Mouse (Mus musculus) neural tube, embryonic 15.5 days (tissue): ENCODE measurements at regions not wholly inside any gene's neighbourhood (a gene's known extent, or its start where the extent isn't known, plus 50 kb on each side); places are given as distances from the start of the nearest gene placed in this dataset.

Source experiments
- ATAC-seq: fragments of 200-750 bp; cut with Nextera tagmentation; 2 replicates; pipeline ENCODE4 v1.8.0; 2017; ENCODE audit warnings: mild to moderate bottlenecking, moderate TSS enrichment, moderate library complexity; ENCODE audit not compliant: low FRiP score
- H3K27ac ChIP-seq: fragments of 300-500 bp; sonication (generic); replicated peaks from 2 replicates; pipeline ENCODE4 v1.5.1; 2015; ENCODE audit warnings: mild to moderate bottlenecking, inconsistent platforms
- H3K27me3 ChIP-seq: fragments of 300-500 bp; sonication (generic); replicated peaks from 2 replicates; pipeline ENCODE4 v1.6.1; 2015; ENCODE audit warnings: inconsistent platforms
- H3K36me3 ChIP-seq: fragments of 300-500 bp; sonication (generic); 2 replicates; pipeline ENCODE4 v1.6.1; 2015; ENCODE audit warnings: inconsistent platforms
- H3K4me1 ChIP-seq: fragments of 300-500 bp; sonication (generic); 2 replicates; pipeline ENCODE4 v1.6.1; 2015; ENCODE audit warnings: inconsistent platforms
- H3K4me2 ChIP-seq: fragments of 300-500 bp; sonication (generic); 2 replicates; pipeline ENCODE4 v1.6.1; 2015; ENCODE audit warnings: inconsistent platforms, mild to moderate bottlenecking, moderate library complexity
- H3K4me3 ChIP-seq: fragments of 300-500 bp; sonication (generic); replicated peaks from 2 replicates; pipeline ENCODE4 v1.5.1; 2015; ENCODE audit warnings: mild to moderate bottlenecking, inconsistent platforms
- H3K9ac ChIP-seq: fragments of 300-500 bp; sonication (generic); replicated peaks from 2 replicates; pipeline ENCODE4 v1.6.1; 2015; ENCODE audit warnings: mild to moderate bottlenecking, inconsistent platforms
- H3K9me3 ChIP-seq: fragments of 300-500 bp; sonication (generic); replicated peaks from 2 replicates; pipeline ENCODE4 v1.6.1; 2016; ENCODE audit warnings: inconsistent platforms
- WGBS: fragments of 180-500 bp; shearing (Covaris S2); methylation state at CpG from one replicate; pipeline ENCODE4 v1.1.7; 2015; ENCODE audit warnings: mixed read lengths; 5-methylcytosine and 5-hydroxymethylcytosine counted together

DNA sequence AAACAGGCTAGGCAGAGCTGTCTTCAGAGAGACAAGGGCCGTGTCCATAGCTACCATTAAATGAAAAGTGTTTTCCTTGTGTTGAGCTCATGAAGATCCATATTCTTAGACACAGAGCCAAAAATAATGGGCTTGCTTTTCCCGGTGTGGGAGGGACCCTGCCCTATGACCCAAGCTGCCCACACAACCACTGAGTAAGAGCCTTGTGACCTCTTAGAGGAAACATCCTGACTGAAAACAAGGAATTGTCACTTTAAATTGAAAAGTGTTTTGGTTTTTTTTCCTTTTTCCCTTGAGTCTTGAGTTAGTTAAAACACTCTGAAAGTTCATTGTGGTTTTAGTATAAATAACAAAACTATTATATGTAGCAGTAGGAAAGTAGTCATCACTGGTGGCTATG, 264.0 kb upstream of the Fn1 start:
- ATAC-seq = no peak
- no peaks in the 10 kb centered on the region for H3K27me3 ChIP-seq
- H3K9ac ChIP-seq = no peak overlapping the region
- no peaks in the 10 kb centered on the region for H3K36me3 ChIP-seq
- WGBS = 76% methylated on average over 2 of the region's 2 CpGs
- peaks cover 4% of the 10 kb centered on the region; the same call in 1 of the 2 replicates for H3K4me1 ChIP-seq
- H3K27ac ChIP-seq = no peak overlapping the region
- H3K4me2 ChIP-seq = no peak overlapping the region
- no peak overlapping the region for H3K4me3 ChIP-seq
- no peaks in the 10 kb centered on the region for H3K9me3 ChIP-seq

DNA sequence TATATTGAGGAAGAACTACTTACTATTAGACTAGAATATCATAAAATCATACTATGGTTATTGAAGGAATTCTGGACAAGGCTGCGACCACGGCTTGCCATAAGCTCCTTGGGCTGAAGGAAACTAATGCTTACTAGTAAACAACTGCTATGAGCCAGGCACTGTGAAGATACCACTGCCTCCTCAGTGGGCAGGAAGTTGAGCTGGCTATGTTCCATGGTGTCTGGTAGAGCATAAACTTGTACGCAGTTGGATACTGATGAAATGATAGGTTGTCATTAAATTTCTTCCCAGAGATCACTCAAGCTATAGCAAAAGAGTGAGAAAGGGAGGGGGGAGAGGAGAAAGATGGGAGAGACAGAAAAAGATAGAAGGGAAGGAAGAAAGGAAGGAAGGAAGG, 261.4 kb upstream of the Fn1 start:
- ATAC-seq = no peak
- Histone ChIP-seq H3K27ac (no peak overlapping the region), H3K4me1 (peaks cover 4% of the 10 kb centered on the region; the same call in 1 of the 2 replicates), H3K9ac (no peak overlapping the region), H3K36me3 (no peaks in the 10 kb centered on the region), H3K9me3 (no peaks in the 10 kb centered on the region), H3K27me3 (no peaks in the 10 kb centered on the region), H3K4me2 (no peak overlapping the region), H3K4me3 (no peak overlapping the region)
- 81% methylated on average over 3 of the region's 3 CpGs for WGBS

DNA sequence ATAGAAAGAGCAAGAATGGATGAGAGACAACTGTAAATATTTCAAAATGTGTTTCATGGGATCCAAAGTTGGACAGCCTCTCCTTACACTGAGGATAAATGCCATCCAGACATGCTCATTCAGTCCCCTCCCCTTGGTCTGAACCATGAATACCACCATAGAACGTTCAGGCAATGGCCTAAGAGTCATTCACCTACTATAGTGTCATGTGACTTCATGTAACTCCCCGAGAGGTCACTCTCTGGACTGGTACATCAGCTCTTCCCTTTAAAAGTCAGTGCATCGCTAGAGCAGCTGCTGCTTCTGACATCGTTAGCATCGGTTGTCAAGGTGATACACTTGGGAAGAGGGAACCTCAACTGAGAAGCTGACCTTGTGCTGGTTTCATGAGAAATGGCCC, 260.2 kb upstream of the Fn1 start:
- H3K4me3 ChIP-seq = no peak overlapping the region
- H3K4me2 ChIP-seq = no peak overlapping the region
- no peaks in the 10 kb centered on the region for H3K27me3 ChIP-seq
- peaks cover 4% of the 10 kb centered on the region; the same call in 1 of the 2 replicates for H3K4me1 ChIP-seq
- ATAC-seq = no peak
- H3K27ac ChIP-seq = no peak overlapping the region
- H3K36me3 ChIP-seq = no peaks in the 10 kb centered on the region
- no peaks in the 10 kb centered on the region for H3K9me3 ChIP-seq
- no peak overlapping the region for H3K9ac ChIP-seq
- 57% methylated on average over 5 of the region's 5 CpGs for WGBS

DNA sequence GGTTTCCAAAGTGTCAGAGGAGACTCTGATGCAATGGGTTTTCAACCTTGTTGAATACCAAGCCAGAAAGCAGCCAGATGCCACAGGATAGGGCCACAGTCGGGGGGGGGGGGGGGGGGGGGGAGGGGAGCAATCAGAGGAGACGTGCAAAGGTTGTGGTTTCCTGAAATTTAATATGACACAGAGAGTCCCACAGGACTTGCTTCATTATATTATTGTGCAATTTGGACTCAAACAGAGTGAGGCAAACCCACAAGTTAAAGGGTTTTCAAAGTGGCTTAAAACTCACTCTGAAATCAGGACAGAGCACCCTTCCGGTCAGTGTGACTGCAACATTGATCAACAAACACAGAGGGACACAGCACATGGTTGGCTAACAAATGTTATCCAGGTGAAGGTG, 259.4 kb upstream of the Fn1 start:
- H3K27me3 ChIP-seq = no peaks in the 10 kb centered on the region
- WGBS = 39% methylated on average over 3 of the region's 3 CpGs
- H3K4me3 ChIP-seq = no peak overlapping the region
- no peak for ATAC-seq
- no peaks in the 10 kb centered on the region for H3K9me3 ChIP-seq
- H3K4me2 ChIP-seq = no peak overlapping the region
- no peaks in the 10 kb centered on the region for H3K36me3 ChIP-seq
- H3K27ac ChIP-seq = no peak overlapping the region
- H3K9ac ChIP-seq = no peak overlapping the region
- H3K4me1 ChIP-seq = peaks cover 4% of the 10 kb centered on the region; the same call in 1 of the 2 replicates

DNA sequence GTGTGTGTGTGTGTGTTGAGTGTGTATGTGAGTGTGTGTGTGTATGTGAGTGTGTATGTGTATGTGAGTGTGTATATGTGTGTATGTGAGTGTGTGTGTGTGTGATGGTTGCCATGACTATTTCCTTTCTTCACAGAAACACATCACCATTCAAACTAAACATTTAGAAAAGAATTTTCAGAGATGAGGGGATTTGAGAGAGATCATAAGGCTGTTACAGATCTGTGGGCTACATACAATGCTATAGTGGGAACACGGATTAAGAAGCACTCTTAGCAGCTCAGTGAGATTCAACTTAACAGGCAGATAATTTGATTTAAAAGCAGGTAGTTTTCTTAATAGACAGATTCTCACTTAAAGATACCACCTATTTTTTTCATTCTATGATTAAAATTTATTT, 257.1 kb upstream of the Fn1 start:
- 82% methylated on average over 1 of the region's 1 CpGs for WGBS
- Histone ChIP-seq H3K36me3 (no peaks in the 10 kb centered on the region), H3K4me1 (peaks cover 4% of the 10 kb centered on the region; the same call in 1 of the 2 replicates), H3K27me3 (no peaks in the 10 kb centered on the region), H3K4me2 (no peak overlapping the region), H3K4me3 (no peak overlapping the region), H3K27ac (no peak overlapping the region), H3K9ac (no peak overlapping the region), H3K9me3 (no peaks in the 10 kb centered on the region)
- no peak for ATAC-seq

DNA sequence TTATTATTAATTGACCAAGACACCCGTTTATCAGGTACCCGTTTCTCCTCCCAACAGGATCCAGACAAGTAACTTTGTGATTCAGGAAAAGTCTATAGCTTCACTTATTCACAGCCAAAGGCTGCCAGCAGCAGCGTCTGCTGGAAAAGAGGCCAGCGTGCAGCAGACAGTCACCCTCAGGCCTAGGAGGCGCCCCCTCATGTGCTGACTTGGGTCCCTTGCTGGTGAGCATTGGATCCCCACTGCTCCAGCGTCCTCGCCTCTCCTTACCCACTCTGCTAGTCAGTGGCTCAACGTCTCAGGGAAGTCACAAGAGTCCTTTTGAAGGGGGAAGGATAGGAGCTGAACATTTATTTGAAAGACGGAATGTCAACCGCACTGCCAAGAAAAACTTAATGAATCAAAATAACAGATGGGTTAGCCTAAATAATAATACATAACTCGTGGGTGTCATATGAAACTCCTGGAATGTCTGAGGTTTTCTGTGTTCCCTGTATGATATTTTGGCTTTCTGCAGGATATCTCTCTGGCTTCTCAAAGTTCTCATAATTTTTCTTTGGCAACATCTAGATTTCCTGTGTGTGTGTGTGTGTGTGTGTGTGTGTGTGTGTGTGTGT, 256.6 kb upstream of the Fn1 start:
- Histone ChIP-seq H3K4me1 (peaks cover 4% of the 10 kb centered on the region; the same call in 1 of the 2 replicates), H3K9ac (no peak overlapping the region), H3K4me2 (no peak overlapping the region), H3K4me3 (no peak overlapping the region), H3K36me3 (no peaks in the 10 kb centered on the region), H3K27me3 (no peaks in the 10 kb centered on the region), H3K9me3 (no peaks in the 10 kb centered on the region), H3K27ac (no peak overlapping the region)
- WGBS = 81% methylated on average over 11 of the region's 11 CpGs
- no peak for ATAC-seq

DNA sequence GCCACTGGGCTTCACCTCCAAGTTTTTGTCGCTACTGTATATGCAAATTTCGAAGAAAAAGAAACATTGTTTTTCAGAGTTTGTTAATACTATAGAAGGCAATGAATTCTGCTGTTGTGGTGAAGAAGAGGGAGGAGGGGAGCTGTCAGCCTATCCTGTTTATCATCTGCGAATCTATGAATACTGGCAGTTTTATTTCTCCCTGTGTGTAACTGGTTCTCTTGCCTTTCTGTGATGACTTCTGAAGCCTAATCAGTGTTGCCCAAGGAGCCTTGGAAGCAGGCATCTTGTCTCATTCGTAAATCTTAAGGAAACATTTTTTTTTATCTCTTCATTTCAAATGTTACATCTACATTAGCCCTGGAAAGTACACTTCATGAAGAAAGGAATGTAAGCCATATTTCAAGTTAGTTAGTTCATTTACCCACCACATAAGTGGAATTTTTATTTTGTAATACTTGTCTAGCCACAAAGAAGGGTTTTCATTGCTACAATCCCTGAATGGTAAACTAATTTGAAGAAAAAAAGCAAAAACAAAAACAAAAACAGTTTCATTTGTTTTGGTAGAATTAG, 251.5 kb upstream of the Fn1 start:
- Histone ChIP-seq H3K4me1 (no peaks in the 10 kb centered on the region), H3K9ac (no peak overlapping the region), H3K4me2 (no peak overlapping the region), H3K27me3 (no peaks in the 10 kb centered on the region), H3K4me3 (no peak overlapping the region), H3K27ac (no peak overlapping the region), H3K9me3 (no peaks in the 10 kb centered on the region), H3K36me3 (no peaks in the 10 kb centered on the region)
- 82% methylated on average over 4 of the region's 4 CpGs for WGBS
- ATAC-seq = no peak

DNA sequence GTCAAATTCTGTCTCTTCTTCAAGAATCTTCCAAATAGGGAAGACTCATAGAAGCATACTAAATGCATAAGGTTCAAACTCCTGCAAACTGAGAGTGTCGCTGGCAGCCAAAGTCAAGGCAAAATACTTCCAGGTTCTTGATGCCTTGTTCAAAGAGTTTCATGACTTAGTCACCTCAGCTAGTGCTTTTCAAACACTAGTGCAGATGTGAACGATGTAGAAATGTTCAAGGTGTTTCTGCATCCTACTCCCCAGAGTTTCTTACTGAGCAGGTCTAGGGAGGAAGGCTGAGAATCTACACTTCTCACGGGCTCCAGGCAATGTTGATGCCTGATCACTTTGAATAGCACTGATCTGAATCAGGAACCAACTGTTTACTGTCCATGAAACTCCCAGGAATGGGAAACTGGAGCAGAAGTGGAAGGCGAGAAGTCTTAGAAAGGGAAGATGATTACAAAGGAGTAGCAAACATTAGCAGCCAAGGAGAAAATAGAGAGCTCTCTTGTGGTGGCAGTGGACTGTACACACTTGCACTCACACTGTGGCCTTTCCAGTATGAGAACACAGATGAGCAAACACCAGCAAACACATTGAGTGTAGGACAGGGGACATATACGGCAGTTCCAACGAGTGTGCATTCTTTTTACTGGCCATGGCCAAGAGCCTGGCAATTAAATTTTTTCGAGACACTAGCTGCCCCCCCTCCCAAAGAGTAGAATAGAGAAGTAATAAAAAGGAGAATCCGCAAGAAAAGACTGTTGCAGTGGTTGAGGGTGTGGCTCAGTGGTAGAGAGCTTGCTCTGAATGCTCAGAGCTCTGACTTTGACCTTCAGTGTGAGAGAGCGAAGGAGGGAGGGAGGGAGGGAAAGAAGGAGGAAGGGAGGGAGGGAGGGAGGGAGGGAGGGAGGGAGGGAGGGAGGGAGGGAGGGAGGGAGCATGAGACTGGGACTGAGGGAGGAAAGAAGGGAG, 247.4 kb upstream of the Fn1 start:
- H3K4me2 ChIP-seq = no peak overlapping the region
- no peaks in the 10 kb centered on the region for H3K9me3 ChIP-seq
- H3K36me3 ChIP-seq = no peaks in the 10 kb centered on the region
- no peak overlapping the region for H3K4me3 ChIP-seq
- no peak for ATAC-seq
- H3K27ac ChIP-seq = no peak overlapping the region
- no peak overlapping the region for H3K9ac ChIP-seq
- 75% methylated on average over 8 of the region's 9 CpGs for WGBS
- peaks cover 19% of the 10 kb centered on the region for H3K4me1 ChIP-seq
- H3K27me3 ChIP-seq = no peaks in the 10 kb centered on the region

DNA sequence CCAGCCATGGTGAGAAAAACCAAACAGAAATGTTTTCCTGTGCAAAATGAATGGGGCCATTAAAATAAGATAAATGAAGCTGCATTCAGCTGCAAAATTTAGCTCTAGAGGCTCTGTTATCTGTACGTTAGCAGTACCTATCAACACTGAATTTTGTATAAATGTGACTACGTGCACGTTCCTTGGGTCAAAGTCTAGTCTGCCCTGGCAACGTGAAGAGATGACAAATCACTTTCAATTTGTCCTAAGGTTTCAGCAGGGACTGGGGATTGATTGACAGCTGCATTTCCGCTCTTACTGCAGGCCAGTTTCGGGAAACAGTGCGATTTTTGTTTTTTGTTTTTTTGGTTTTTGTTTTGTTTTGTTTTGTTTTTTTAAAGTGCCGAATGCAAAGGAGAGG, 246.1 kb upstream of the Fn1 start:
- no peak overlapping the region for H3K9ac ChIP-seq
- WGBS = 81% methylated on average over 8 of the region's 8 CpGs
- H3K9me3 ChIP-seq = no peaks in the 10 kb centered on the region
- no peaks in the 10 kb centered on the region for H3K36me3 ChIP-seq
- no peak overlapping the region for H3K4me3 ChIP-seq
- no peak overlapping the region for H3K27ac ChIP-seq
- no peak for ATAC-seq
- peaks cover 19% of the 10 kb centered on the region for H3K4me1 ChIP-seq
- no peak overlapping the region for H3K4me2 ChIP-seq
- H3K27me3 ChIP-seq = no peaks in the 10 kb centered on the region

DNA sequence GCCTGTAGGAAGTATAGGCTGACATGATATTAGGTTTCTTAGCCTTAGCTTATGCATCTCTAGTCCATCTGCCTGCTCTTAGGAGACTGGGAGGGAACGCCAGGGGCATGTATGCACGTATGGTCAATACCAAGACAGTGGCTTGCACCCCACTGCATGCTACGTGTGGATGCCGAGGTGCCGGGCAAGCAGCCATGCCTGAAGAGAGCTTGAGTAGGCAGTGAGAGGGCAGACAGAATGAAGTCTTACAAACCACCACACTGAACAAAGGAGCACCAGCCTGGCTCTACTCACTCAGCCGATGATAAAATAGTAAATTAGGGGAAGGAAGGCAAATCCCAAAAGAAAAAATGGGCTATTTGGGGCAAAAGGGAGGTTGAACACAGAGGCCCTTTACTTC, 245.2 kb upstream of the Fn1 start:
- Histone ChIP-seq H3K36me3 (no peaks in the 10 kb centered on the region), H3K27me3 (no peaks in the 10 kb centered on the region), H3K27ac (no peak overlapping the region), H3K9me3 (no peaks in the 10 kb centered on the region), H3K4me2 (no peak overlapping the region), H3K4me1 (peaks cover 19% of the 10 kb centered on the region), H3K9ac (no peak overlapping the region), H3K4me3 (no peak overlapping the region)
- peak; percentile 28; the same call in 1 of the 2 replicates for ATAC-seq
- 77% methylated on average over 6 of the region's 6 CpGs for WGBS

DNA sequence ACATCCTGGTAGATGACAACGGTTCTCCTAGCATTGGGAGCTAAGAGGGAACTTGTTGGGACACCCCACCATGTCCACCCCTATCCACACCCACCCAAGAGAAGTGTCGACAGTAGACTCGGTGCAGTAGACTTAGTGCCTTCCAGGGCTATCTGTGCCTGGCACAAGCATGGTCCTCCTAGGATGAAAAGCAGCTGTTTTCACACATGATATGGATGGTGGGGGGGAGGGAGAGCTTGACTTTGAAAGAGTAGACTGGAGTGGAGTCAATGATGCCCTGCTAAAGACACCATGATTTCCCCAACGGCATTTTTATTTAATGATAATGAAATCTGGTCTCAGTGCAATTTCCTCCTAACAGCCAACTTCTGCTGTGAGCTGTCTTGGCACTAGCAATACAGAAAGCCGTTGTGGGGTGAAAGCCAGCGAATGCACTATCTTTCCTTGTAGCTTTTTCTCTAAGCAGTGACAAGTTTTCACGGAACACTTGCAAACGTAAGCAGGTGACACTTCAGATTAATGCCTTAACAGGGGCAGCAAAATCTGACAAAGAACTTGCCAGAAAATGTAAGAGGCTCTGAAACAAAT, 244.6 kb upstream of the Fn1 start:
- no peak overlapping the region for H3K4me2 ChIP-seq
- H3K9me3 ChIP-seq = no peaks in the 10 kb centered on the region
- H3K9ac ChIP-seq = no peak overlapping the region
- H3K4me1 ChIP-seq = peaks cover 19% of the 10 kb centered on the region
- no peak; the same call in 1 of the 2 replicates for ATAC-seq
- WGBS = 60% methylated on average over 8 of the region's 8 CpGs
- no peak overlapping the region; the same call in 1 of the 2 replicates for H3K27ac ChIP-seq
- no peak overlapping the region for H3K4me3 ChIP-seq
- H3K36me3 ChIP-seq = no peaks in the 10 kb centered on the region
- no peaks in the 10 kb centered on the region for H3K27me3 ChIP-seq
